Mouse (Mus musculus) ES-Bruce4 (cell line): ENCODE results near the gene Tbc1d7. TPM values are rescaled to one million over a fixed set of nuclear protein-coding genes. Genes with fewer than 3 reads are reported as not detected.

Experiments used
- H3K27ac ChIP-seq: 2 replicates; pipeline ENCODE4 v1.5.1; 2012; ENCODE audit warnings: low read length, inconsistent platforms; ENCODE audit not compliant: insufficient read depth
- H3K27me3 ChIP-seq: 2 replicates; pipeline ENCODE4 v1.6.1; 2012; ENCODE audit warnings: mild to moderate bottlenecking, low read length, inconsistent platforms; ENCODE audit not compliant: control insufficient read depth, poor library complexity, insufficient read depth, severe bottlenecking
- H3K36me3 ChIP-seq: 2 replicates; pipeline ENCODE4 v1.6.1; 2012; ENCODE audit warnings: inconsistent platforms, mild to moderate bottlenecking, low read length, moderate library complexity; ENCODE audit not compliant: control insufficient read depth, poor library complexity, insufficient read depth, severe bottlenecking
- H3K4me1 ChIP-seq: one replicate; pipeline ENCODE4 v1.8.1; 2011; ENCODE audit warnings: low read length; ENCODE audit not compliant: control insufficient read depth, insufficient read depth
- H3K4me3 ChIP-seq: 2 replicates; pipeline ENCODE4 v1.5.1; 2011; ENCODE audit warnings: low read depth, mild to moderate bottlenecking, low read length
- H3K9ac ChIP-seq: 2 replicates; pipeline ENCODE4 v1.6.1; 2012; ENCODE audit warnings: low read depth, mild to moderate bottlenecking, inconsistent platforms; ENCODE audit not compliant: poor library complexity, severe bottlenecking
- H3K9me3 ChIP-seq: replicated peaks from 2 replicates; pipeline ENCODE4 v1.6.1; 2012; ENCODE audit warnings: mild to moderate bottlenecking, low read length, inconsistent platforms; ENCODE audit not compliant: control insufficient read depth, poor library complexity, insufficient read depth, severe bottlenecking
- CTCF ChIP-seq: IDR thresholded peaks from one replicate; pipeline ENCODE4 v1.8.1; 2011; ENCODE audit warnings: low read depth, low read length
- EP300 ChIP-seq: IDR thresholded peaks from 2 replicates; pipeline ENCODE4 v1.6.1; 2011; ENCODE audit warnings: low read depth, low read length; ENCODE audit not compliant: insufficient read depth
- POLR2A ChIP-seq: IDR thresholded peaks from one replicate; pipeline ENCODE4 v1.8.1; 2011; ENCODE audit warnings: low read length; ENCODE audit not compliant: insufficient read depth
- polyA plus RNA-seq: library from polyadenylated mRNA; stranded (reverse); fragments of >200 nt; gene quantifications from 2 replicates; pipeline ENCODE4 v1.2.4, GENCODE M21; 2011; ENCODE audit warnings: low read depth; ENCODE audit not compliant: missing spikeins, insufficient read depth, insufficient read length

Tbc1d7 gene
- polyA plus RNA-seq, 1 experiment: 26.4 TPM

DNA sequence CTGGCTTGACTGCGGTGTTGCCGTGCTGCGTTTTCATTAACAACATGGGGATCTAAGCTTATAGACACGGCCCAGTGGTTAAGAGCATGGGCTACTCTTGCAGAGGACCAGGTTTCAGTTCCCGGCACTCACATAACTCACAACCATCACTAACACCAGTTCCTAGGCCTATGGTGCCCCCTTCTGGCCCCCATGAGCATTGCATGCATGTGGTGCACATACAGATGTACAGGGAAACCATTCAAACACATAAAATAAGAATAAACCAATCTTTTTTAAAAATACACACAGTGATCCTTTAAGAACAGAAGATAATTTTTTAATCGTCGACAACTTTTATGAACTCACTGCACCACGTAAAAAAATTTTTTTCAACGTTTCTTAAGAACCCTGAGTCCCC lies 66.8 kb downstream of the Tbc1d7 start:
- Histone ChIP-seq H3K9me3 (no peaks in the 10 kb centered on the region), H3K27me3 (no peaks in the 10 kb centered on the region), H3K4me1 (no peaks in the 10 kb centered on the region), H3K27ac (no peak overlapping the region), H3K36me3 (no peaks in the 10 kb centered on the region), H3K9ac (no peak overlapping the region), H3K4me3 (no peak overlapping the region)
- TF ChIP-seq POLR2A (no peak), CTCF (peak; percentile 8)

DNA sequence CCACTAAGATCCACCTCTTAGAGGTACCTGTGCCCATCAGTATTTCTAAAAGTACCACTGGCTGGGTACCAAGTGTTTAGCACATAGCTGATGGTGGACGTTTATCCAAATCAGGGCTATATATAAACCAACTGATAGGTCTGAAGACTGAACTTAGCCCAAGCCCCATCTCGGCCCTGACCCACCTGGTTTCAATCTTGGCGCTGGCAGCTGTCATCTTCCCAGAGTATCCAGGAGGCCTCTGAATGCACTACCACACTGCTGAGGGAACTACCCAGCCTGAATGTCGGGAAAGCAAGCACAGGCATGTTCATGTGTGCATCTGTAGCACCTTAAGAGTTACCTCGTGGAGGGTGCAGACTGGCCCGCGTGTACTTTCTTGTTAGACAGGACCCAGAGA lies 68.4 kb downstream of the Tbc1d7 start:
- Histone ChIP-seq H3K36me3 (no peaks in the 10 kb centered on the region), H3K27me3 (no peaks in the 10 kb centered on the region), H3K9me3 (no peaks in the 10 kb centered on the region), H3K27ac (no peak overlapping the region), H3K4me1 (no peaks in the 10 kb centered on the region), H3K4me3 (no peak overlapping the region), H3K9ac (no peak overlapping the region)
- no peak for TF ChIP-seq EP300
- TF ChIP-seq CTCF: no peak
- no peak for TF ChIP-seq POLR2A

Other genes starting within 250 kb of the Tbc1d7 start
- gene Gfod1, start 132.7 kb upstream of the Tbc1d7 start, polyA plus RNA-seq: 3.3 and 6.2 TPM in 2 replicates
- gene Sirt5, start 194.0 kb upstream of the Tbc1d7 start, polyA plus RNA-seq: 8.5 and 10.9 TPM in 2 replicates
- gene Nol7, start 226.9 kb upstream of the Tbc1d7 start, polyA plus RNA-seq: 148 and 151 TPM in 2 replicates